Mouse (Mus musculus) lung, adult 18-20 months (tissue): ENCODE results near the gene Timm17a.
A peak's percentile ranks its signal among the peaks of the same experiment; 100 is the strongest.

ENCODE experiments used
- DNase-seq, 2 experiments: peaks; one replicate each; pipeline ENCODE4 v3.0.0; 2022; ENCODE audit warnings: mixed read lengths in 2 of 2

Gene Timm17a

DNA sequence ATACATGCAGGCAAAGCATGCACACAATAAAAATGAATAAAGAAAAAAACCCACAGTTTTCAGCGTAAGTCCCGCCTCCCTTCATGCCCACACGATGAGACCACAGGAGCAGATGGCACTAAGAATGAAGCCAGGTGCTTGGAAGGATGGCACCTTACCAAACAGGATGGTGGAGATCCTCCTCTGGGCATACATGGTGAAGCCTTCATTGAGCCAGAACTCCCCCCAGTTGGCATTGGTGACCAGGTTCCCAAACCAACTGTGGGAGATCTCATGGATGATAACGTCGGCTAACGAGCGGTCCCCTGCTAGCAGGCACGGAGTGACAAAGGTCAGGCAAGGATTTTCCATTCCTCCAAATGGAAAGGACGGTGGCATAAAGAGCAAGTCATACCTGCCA lies 42.2 kb downstream of the Timm17a start:
- no peak for DNase-seq

DNA sequence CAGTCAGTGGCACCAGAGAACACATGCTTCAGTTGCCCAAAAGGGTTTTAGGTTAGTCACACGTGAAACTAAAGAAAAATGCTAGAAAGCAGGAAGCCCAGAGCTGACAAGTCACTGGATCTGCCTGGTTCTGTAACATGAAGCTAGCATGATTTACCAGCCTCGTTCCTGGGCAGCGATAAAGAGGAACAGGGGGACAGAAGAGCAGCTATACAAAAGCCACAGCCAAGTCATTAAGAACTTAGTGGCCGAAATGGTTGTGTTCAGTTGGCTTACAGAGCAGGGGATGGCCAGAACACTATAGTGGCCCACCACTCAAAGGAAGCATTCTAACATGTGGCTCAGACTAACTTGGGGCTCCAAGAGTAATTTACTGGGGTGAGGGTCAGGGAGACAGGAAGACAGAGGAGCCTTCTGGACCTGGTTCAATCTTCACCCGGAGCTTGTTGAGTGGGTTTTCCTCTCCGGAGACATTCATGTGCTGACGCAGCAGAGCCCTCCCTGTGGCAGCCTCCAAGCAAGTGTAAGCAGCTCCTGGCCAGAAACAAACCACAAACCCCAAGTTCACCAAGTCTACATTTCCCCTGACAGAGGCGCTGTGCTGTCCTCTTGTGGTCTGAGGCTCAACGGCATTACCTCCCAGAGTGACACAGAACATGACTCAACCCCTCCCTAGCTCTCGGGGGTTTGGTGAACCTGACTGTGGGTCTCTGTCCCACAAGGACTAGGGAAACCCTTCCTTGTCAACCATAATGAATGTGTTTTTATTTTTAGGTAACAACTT lies 45.7 kb downstream of the Timm17a start:
- no peak for DNase-seq

- DNase-seq = no peak
Observed at GRCm38 (mm10) chr1:135265834-135266233, 47.7 kb downstream of the Timm17a start.

DNA sequence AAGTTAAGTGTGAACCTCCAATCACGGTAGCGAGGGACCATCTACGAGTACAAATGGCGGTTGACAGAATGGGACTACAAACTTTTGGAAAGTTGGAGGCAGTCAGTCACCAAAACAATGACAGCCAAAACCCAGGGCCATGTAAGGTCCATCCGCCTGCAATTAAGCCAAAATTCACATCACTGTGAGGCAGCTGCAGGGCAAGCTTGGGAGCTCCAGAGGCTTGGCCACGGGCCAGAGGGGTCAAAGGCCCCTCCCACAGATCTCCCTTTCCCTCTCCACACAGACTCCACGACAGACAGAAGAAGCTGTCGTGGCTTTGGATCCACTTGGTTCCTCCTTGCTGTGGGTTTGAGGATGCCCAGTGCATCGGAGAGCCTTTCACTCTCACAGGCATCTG lies 50.3 kb downstream of the Timm17a start:
- DNase-seq = no peak

GRCm38 (mm10) chr1:135262329-135262728 lies 51.2 kb downstream of the Timm17a start:
- DNase-seq = no peak

DNA sequence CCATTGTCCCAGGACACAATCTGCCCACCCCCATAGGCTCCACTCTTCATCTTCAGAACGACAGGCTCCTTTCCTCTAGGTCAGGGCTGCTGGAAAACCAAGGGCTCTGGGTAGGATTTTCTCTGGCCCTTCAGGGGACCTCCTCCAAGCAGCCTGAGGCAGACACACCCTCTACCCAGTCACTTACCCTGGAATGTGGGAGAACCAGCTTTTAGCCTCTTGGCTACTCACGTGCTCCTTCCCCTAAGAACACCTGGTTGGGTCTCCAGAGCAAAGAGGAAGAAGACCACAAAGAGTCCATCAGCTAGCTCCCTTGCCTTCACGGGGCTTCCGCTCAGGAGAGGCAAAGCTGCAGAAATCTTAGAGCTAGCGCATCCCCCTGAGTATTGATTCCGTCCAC lies 52.6 kb downstream of the Timm17a start:
- peak; percentile 85 to 91 for DNase-seq

GRCm38 (mm10) chr1:135259128-135259436 lies 54.5 kb downstream of the Timm17a start:
- DNase-seq = peak; percentile 74 to 86

- peak; percentile 93 to 95 for DNase-seq
Observed at GRCm38 (mm10) chr1:135258380-135259127, 55.0 kb downstream of the Timm17a start, which contains the start of gene Elf3. Gene Elf3, minus strand, starts transcription at chr1:135258568.

GRCm38 (mm10) chr1:135256299-135256698 lies 57.3 kb downstream of the Timm17a start:
- DNase-seq = peak; percentile 83 to 91

DNA sequence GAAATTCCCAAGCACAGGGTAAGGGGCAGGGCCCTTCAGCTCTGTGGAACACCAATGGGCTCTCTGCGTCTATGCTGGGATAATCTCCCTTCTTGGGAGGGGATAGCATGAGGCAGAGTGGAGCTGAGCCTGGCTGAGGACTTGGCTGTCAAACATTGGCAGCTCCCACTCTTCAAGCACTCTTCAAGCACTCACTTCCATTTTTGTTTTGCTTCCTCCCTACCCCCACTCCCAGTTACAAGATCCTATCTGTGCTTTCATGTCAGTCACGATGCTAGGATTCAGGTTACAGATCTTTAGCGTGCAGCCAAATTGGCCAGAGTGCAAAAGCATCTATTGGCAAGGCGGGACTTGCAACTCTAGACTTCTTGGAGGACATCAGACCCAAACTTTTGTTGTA lies 60.7 kb downstream of the Timm17a start:
- peak; percentile 56 to 74 for DNase-seq

- no peak for DNase-seq
Observed at GRCm38 (mm10) chr1:135251405-135251804, 62.2 kb downstream of the Timm17a start.

- DNase-seq = no peak
Observed at GRCm38 (mm10) chr1:135250706-135251105, 62.9 kb downstream of the Timm17a start.

DNA sequence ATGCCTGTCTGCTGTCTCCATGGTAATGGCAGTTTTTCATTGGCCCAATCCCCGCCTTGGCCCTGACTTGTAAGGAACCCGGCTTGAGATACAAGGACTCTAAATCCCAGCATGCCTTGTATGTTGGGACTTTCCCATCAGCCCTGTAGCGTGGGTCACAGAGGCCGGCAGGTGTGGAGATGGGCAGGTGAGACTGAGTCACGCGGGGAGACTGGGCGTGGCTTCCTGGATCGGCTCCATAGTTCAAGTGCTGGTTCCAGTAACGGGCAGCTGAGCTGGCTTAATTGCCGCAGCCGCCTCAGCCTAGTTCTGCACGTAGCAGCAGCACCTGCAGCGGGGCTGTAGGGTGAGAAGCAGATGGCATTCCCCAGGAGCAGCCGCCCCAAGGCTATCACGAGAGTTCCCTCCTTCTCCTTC lies 65.1 kb downstream of the Timm17a start:
- peak; percentile 92 to 93 for DNase-seq
